Mouse (Mus musculus): ENCODE results near the gene Tmem190. TPM values are rescaled to one million over a fixed set of nuclear protein-coding genes. Genes with fewer than 3 reads are reported as not detected.
A peak's percentile ranks its signal among the peaks of the same experiment; 100 is the strongest.

Tmem190 gene
- not detected for total RNA-seq (2021)
- long read RNA-seq, experiment 1 = 0 reads
- long read RNA-seq, experiment 2 = 0 reads

- DNase-seq = no peak
Observed at GRCm38 (mm10) chr7:4782759-4783158, at the start of gene Tmem190, which contains the start of gene Il11. Gene Tmem190, plus strand, starts transcription at chr7:4782937. Gene Il11, minus strand, starts transcription at chr7:4782859.

- peak; percentile 40 to 44 for DNase-seq
Observed at GRCm38 (mm10) chr7:4732968-4733392, 49.8 kb upstream of the Tmem190 start.

- DNase-seq = peak in 1 of 2 experiments; percentile 25
Observed at GRCm38 (mm10) chr7:4739041-4739543, 43.6 kb upstream of the Tmem190 start.

GRCm38 (mm10) chr7:4739544-4740275 is 43.0 kb upstream of the Tmem190 start, which contains the start of gene Kmt5c:
Gene Kmt5c, plus strand, starts transcription at chr7:4740115.
- peak; percentile 96 to 97 for DNase-seq

GRCm38 (mm10) chr7:4740309-4740727 is 42.4 kb upstream of the Tmem190 start:
- no peak for DNase-seq

GRCm38 (mm10) chr7:4741151-4741550 is 41.6 kb upstream of the Tmem190 start:
- peak; percentile 66 to 74 for DNase-seq

GRCm38 (mm10) chr7:4741672-4742481 is 40.9 kb upstream of the Tmem190 start:
- DNase-seq = no peak

- DNase-seq = no peak
Observed at GRCm38 (mm10) chr7:4742482-4742819, 40.3 kb upstream of the Tmem190 start.

- no peak for DNase-seq
Observed at GRCm38 (mm10) chr7:4743354-4743753, 39.4 kb upstream of the Tmem190 start.

- no peak for DNase-seq
Observed at GRCm38 (mm10) chr7:4744886-4745285, 37.9 kb upstream of the Tmem190 start.

GRCm38 (mm10) chr7:4746326-4746980 is 36.3 kb upstream of the Tmem190 start:
- no peak for DNase-seq

- DNase-seq = no peak
Observed at GRCm38 (mm10) chr7:4747156-4747899, 35.4 kb upstream of the Tmem190 start.

GRCm38 (mm10) chr7:4748321-4748720 is 34.4 kb upstream of the Tmem190 start:
- no peak for DNase-seq

GRCm38 (mm10) chr7:4749169-4749568 is 33.6 kb upstream of the Tmem190 start:
- no peak for DNase-seq

GRCm38 (mm10) chr7:4751971-4752820 is 30.5 kb upstream of the Tmem190 start:
- peak; percentile 41 to 58 for DNase-seq

- peak; percentile 72 to 80 for DNase-seq
Observed at GRCm38 (mm10) chr7:4752821-4753570, 29.7 kb upstream of the Tmem190 start, which contains the start of gene Cox6b2. Gene Cox6b2, minus strand, starts transcription at chr7:4753094.

- DNase-seq = no peak
Observed at GRCm38 (mm10) chr7:4759670-4760069, 23.1 kb upstream of the Tmem190 start.

GRCm38 (mm10) chr7:4764946-4765710 is 17.6 kb upstream of the Tmem190 start:
- no peak for DNase-seq

GRCm38 (mm10) chr7:4771202-4771601 is 11.5 kb upstream of the Tmem190 start, which contains the start of gene Fam71e2:
Gene Fam71e2, minus strand, starts transcription at chr7:4771302.
- DNase-seq = no peak

Measured in adrenal gland, postnatal 36 days (tissue).